Mouse (Mus musculus) ES-CJ7 (cell line): ENCODE measurements at regions not wholly inside any gene's neighbourhood (a gene's known extent, or its start where the extent isn't known, plus 50 kb on each side); places are given as distances from the start of the nearest gene placed in this dataset.

Experiments used
- DNase-seq: peaks from one replicate; pipeline ENCODE4 v3.0.0; 2011; ENCODE audit warnings: low read depth, low spot score

- DNase-seq: no peak
These were observed 362.0 kb upstream of the Chd6 start for GRCm38 (mm10) chr2:161470844-161471243.

DNA sequence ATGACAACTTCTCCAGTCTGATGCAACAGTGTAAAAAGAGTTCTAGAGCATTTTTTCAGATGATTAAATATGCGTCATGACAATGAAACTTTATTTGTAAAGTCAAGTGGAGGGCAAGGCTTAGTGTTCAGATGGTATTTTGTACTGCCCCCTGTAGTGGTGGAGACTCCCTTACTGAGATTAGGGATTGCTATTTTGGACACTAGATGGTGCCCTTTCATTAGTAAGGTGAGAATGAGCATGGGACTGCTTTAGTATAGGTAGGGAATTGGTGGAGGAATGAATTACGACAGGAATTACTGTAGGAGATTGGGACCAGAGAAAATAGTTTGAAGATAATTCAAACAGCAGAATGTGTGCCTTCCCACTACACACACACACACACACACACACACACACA lies 361.1 kb upstream of the Chd6 start:
- DNase-seq: peak; percentile 36

DNA sequence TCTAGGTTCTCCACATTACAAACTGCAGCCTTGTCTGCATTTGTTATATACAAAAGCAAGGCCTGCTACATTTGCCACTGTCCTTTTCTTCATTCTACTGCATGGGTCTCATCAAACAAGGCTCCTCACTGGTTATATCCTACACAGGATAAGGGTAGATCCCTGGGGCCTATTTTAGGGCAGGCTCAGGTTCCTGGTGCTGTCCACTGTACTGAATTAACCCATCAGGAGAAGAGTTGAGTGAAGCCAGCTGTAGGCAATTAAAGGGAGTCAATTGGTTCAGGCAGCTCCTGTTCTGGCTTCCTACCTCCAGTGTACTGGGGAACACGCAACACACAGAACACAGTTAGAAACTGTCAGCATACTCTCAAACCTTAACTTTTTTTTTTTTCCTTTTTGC lies 358.2 kb upstream of the Chd6 start:
- no peak for DNase-seq

DNA sequence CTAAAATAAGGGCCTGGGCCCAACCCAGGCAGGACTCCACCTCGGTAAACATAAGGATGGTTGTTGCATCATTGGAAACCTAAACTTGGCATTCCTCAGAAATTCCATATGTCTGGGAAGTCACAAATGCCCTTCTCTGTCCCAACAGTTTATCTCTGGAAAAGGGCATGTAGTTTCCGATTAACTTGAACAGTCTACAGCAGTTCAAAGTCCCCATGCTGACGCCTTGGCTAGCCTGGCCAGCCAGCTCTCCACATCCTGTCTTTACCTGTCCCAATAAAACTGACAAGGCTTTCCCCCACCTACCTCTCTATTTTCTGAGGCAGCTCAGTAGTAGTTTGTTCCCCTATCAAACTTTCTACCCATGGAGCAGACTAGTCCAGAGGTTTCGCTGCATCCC lies 351.7 kb upstream of the Chd6 start:
- no peak for DNase-seq

DNA sequence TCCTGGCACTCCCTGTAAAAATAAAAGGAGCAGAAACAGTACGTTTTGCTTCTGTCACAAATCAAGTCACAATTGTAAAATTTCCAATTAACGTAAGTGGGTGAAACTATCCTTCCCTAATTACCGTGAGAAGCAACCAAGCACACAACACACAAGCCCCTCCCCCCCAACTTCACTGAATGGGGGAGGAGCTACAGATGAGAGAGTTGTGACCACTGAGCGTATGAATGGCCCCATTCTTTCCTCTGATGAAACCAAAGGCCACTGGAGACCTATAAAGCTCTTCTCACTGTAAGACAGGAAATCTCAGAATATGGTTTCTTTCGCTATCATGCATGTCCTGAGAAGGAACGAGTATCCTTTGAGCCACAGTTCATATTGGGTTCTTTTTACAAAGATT lies 345.6 kb upstream of the Chd6 start:
- DNase-seq: no peak

DNA sequence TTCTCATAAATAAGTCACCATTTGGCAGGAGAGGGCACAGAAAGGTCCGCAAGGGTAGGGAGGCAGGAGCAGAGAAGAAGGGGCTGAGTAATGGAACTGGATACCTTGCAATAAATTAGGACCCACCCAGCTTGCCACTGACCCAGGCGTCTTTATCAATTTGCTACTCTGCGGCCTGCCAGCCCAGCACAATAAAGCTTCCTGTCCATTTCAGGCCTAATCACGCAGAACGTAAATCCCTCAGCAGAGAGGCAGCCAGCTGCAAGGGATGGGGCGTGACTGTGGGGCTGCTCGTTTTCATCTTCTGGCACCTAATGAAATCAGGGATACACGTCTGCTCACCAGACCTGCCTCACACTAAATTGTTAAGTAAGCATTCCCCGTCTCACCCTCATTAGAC lies 324.9 kb upstream of the Chd6 start:
- no peak for DNase-seq

DNA sequence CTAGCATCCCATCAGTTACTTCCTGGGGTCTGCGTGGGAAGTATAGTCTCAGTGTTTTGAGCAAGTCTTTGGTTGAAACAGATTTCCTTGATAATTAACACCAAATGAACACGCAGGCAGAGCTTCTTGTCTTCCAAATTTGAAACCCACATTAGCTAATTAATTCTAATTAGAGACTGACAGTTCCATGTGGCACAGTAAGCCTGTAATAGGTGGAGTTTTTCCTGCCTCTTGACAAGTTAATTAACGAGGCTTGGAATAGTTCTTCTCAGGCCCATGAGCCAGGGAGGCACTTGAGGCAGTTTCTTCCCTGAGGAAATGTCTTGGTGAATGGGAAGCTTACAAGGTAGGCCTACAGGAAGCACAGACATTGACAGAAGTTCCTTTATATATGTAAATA lies 320.4 kb upstream of the Chd6 start:
- no peak for DNase-seq

GRCm38 (mm10) chr2:161425587-161425986 lies 316.7 kb upstream of the Chd6 start:
- DNase-seq: peak; percentile 45

DNA sequence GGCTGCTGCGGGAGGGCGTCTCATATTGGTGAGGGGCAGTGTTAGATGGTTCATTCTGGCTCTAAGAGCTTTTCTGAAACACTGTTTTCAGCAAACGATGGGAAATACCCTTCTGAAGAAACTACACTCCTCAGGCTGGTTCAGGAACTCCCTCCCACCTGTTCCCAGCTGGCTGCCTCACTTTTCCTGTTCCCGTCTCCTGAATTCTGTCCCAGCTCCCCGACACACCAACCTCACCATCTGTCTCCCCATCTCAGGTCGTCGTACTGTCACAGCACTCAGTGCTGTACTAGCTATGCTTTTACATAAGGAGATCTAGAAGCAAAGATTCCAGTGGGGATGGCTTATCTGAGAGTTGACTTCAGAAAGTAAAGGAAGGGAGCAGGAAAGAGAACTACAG lies 309.2 kb upstream of the Chd6 start:
- DNase-seq: no peak

- DNase-seq: no peak
These were observed 307.5 kb upstream of the Chd6 start for GRCm38 (mm10) chr2:161416218-161416927.

DNA sequence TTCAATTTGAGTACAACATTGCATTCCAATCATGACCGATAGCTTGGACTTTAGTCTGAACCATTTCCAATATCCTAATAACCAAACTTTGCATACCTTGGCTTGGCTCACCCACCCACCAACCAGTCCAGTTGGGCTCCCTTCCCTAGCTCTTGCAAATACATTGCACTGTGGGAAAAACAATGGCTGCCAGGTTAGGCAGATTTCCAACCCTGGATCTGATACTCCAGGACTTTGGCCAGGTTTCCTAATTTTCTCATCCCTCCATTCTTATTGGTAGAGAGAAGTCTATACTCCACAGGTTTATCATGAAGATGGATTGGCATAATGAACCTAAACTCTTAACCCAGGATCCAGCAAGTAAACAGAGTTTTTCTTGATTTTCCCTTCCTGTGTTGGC lies 299.4 kb upstream of the Chd6 start:
- no peak for DNase-seq

GRCm38 (mm10) chr2:161405847-161406384 lies 297.0 kb upstream of the Chd6 start:
- DNase-seq: peak; percentile 21

DNA sequence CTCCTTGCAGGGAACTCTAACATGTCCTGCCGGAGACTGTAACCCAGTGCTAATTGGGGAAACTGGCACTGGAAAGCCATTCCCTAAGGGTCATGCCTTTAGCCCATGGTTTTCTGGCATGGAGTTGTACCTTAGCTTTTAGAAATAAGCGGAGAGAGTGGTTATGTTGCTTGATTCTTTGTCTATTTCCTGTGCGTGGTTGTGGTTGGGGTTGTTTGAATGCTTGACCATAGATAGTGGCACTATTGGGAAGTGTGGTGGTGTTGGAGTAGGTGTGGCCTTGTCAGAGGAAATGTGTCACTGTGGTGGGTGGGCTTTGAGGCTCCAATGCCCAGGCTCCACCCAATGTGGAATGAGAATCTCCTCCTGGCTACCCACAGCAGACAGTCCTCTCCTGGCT lies 289.2 kb upstream of the Chd6 start:
- DNase-seq: no peak

DNA sequence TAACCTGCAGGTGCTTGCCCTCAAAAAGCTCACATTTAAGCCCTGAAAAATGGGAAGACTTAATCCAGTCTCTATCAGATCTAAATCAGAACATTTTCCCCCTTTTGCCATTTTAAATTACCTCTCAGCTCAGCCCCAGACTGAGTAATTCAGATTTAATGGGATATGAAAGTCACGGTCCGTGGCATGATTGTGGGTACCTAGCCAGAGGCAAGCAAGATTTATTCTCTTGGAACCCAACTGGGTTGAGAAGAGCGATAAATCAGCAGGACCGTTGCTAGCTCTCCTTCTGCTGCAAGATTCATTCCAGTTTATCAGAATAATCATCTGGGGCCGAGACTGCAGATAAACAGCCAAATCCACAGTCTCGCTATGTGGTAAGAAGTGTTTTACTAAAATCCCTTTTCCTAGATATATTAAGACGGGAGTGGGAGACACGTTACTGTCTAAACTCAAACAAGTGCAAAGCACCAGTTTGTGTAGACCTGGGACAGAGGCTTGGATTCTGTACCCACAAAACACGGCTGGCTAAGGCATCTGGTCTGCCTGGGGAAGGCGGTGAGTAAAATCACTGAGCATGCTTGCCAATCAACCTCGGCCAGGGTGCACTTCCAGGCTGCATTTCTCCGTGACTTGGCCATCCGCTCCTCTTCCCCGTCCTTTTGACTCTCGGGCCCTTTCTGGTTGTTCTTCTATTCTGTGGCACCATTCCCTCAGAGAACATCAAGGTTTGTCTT lies 282.2 kb upstream of the Chd6 start:
- no peak for DNase-seq

DNA sequence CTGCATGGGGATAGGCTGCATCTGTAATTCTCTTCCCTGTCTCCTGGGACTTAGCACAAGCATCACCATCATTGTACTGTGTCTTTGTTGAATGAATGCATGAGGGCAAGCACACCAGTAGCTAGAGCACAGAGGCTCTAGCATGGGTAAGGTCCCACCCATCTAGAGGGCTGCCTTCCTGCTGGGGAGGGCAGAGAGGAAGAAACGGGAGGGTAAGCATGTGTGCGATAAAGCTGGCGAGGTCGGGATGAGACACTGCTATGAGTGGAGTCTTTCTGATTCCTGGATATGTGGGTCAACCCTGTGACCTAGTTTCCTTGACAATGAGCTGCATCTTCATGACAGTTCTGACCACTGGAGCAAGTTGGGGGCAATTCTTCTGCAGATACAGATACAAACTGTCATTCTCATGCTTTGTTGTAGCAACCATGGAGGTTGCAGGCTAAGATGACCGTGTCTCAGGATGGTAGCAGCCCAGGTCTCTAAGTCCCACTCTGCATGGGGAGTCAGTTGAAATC lies 280.5 kb upstream of the Chd6 start:
- no peak for DNase-seq

DNA sequence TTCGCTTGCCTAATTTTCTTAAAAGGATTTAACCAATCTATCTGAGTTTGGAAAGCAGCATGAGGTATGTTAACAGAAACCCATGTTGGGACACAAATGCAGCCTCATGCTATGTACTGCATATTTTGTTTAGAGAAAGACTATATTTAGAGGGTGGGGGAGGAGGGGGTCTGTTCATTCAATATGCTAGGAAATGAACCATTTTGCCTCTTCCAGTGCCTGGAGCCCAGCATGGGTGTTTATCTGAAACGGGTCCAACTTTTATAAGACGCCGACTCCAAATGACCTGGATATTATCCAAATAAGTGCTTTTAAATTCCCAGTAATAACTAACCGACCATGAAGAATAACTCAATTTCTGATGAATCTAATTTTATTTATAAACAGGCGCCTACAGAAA lies 278.2 kb upstream of the Chd6 start:
- DNase-seq: no peak

DNA sequence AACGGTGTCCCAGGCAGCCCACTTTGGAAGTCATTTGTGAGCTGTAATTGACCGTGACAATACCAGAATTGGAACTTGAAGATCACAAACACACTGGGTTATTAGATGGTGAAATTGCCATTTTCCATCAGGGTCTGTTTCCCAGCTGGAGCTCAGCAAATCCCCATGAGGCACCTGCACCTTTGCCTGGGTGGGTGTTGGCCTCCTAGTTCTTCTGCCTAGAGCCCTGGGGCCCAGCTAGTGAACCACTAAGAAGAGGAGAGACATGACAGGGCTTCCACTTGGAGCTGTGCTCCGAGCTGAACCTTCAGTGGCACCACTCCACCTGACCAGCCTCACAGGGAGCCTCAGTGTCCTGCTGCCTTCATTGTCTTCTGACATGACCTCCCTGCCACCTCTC lies 273.5 kb upstream of the Chd6 start:
- DNase-seq: no peak

DNA sequence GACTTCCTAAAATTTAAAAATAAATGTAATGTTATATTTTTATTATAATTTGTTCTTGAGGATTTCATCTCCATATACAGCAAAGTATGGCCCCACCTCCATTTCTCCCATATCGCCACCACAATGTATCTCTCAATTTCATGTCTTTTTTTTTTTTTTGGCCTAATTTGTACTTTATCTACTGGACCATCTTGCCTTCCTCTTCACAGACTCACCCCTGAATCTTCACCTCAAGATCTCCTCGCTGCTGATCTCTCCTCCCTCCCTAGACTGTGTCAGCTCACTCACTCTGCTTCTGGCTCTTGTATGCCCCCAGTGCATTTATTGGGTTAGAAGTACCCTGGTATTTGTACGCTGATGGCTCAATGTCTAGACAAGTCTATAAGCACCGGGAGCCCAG lies 269.4 kb upstream of the Chd6 start:
- no peak for DNase-seq

- no peak for DNase-seq
These were observed 253.4 kb upstream of the Chd6 start for GRCm38 (mm10) chr2:161362325-161362724.

DNA sequence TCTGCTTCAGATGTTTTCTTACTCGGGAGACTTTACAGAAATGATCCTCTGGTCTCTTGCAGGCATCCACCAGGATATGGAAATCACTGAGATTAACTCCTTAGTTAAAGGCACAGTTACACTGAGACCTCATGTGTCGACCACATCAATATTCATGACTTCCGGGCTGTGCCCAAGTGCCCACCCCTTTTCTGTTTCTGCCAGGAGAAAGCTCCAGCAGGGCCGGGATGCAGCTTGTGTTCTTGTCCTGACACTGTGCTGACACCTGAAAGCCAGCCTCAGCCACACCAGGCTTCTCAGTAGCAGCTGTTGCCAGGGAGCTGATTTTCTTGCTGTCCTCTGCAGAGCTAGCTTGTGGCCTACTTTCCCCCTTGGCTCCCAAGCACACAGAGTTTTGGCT lies 240.2 kb upstream of the Chd6 start:
- DNase-seq: no peak

DNA sequence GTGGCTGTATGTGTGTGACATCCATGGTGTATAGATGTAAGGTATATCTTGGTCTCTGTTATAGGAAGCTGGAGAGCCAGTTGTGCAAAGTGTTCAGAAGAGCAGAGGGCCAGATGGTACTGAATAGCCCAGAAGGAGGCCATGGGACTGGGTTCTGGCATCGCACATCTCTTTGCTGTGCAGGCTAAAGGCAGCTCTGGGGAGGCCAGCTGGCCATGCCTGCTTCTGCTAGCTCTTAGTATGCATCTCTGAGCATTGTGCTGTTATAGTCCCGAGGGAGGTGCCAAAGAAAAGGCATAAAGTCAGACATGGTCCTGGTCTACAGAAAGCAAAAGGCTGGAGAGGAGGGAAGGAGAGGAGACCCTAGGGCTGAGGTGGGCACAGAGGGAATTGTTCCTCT lies 235.1 kb upstream of the Chd6 start:
- no peak for DNase-seq

GRCm38 (mm10) chr2:161342648-161343047 lies 233.8 kb upstream of the Chd6 start:
- no peak for DNase-seq

DNA sequence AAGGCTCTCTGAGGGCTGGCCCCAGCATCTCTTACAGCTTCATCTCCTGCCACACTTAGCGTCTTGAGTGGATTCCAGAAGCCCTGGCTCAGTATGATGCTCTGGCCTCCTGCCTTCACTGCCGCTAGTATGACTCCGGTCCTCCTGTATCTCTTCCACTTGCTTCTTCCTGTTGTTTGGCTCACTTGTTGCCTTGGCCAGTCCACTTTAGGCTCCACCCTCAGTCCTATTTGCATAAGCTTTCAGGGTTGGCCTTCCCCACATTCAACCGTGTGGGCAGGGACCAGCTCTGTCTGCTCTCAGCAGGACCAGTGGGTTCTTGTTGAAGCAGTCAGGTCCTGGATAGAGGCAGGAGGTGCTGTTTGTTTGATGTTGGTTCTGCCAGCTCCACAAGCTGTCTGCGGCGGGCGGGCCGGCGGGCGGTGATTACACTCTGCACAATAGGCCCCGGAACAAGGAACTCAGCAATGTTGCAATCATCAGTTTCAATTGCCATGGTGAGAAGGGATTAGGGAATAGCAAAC lies 232.6 kb upstream of the Chd6 start:
- peak; percentile 73 for DNase-seq
